Mouse (Mus musculus) naive thymus-derived CD4-positive, alpha-beta T cell, adult 5 months (primary cell): ENCODE measurements around the gene Dazl. TPM values are rescaled to one million over a fixed set of nuclear protein-coding genes. Genes with fewer than 3 reads are reported as not detected.

ENCODE experiments used
- polyA plus RNA-seq: library from polyadenylated mRNA; unstranded; fragments of 100-300 nt; shearing (Covaris generic); gene quantifications from one replicate; pipeline ENCODE4 v1.2.1, GENCODE M21; 2017

Dazl gene
- 0.52 TPM for polyA plus RNA-seq

GRCm38 (mm10) chr17:50293241-50293731 is at the start of gene Dazl:
Dazl (minus strand) TSS chr17:50293636.

Other genes with a start within 250 kb of the Dazl start
- 117 TPM for gene Rftn1, start 103.0 kb downstream of the Dazl start, polyA plus RNA-seq
- 77.0 TPM for gene Plcl2, start 215.8 kb upstream of the Dazl start, polyA plus RNA-seq